Mouse (Mus musculus) lung, adult 2 months (tissue): Measurements from ENCODE around the gene Eva1c. TPM values are rescaled to one million over a fixed set of nuclear protein-coding genes. Genes with fewer than 3 reads are reported as not detected.

Experiments
- DNase-seq: peaks from one replicate; pipeline ENCODE4 v3.0.0; 2022
- H3K4me1 ChIP-seq: fragments of 200-500 bp; 2 replicates; pipeline ENCODE4 v1.6.1; 2011; ENCODE audit warnings: low read length; ENCODE audit not compliant: control insufficient read depth, insufficient read depth
- H3K4me3 ChIP-seq: fragments of 200-500 bp; replicated peaks from 2 replicates; pipeline ENCODE3; 2011; ENCODE audit warnings: low read depth, mild to moderate bottlenecking, control low read depth, low read length; ENCODE audit errors: extremely low read depth
- CTCF ChIP-seq: fragments of 200-500 bp; IDR thresholded peaks from 2 replicates; pipeline ENCODE4 v1.5.1; 2011; ENCODE audit warnings: mild to moderate bottlenecking, low read length, control low read depth; ENCODE audit not compliant: insufficient read depth
- POLR2A ChIP-seq: fragments of 200-500 bp; IDR thresholded peaks from 2 replicates; pipeline ENCODE4 v1.6.1; 2011; ENCODE audit warnings: low read depth, mild to moderate bottlenecking, control low read depth, low read length, borderline replicate concordance; ENCODE audit errors: extremely low read depth
- WGBS: fragments of 180-500 bp; shearing (Covaris S2); methylation state at CpG from one replicate; pipeline ENCODE4 v1.1.7; 2018; 5-methylcytosine and 5-hydroxymethylcytosine counted together
- polyA plus RNA-seq: library from polyadenylated mRNA; depleted of rRNA; stranded (reverse); fragments of >200 nt; gene quantifications from 2 replicates; pipeline ENCODE4 v1.2.3, GENCODE M21; 2012; rRNA removed

Eva1c gene
- 8.9 and 14.2 TPM in 2 replicates for polyA plus RNA-seq

DNA sequence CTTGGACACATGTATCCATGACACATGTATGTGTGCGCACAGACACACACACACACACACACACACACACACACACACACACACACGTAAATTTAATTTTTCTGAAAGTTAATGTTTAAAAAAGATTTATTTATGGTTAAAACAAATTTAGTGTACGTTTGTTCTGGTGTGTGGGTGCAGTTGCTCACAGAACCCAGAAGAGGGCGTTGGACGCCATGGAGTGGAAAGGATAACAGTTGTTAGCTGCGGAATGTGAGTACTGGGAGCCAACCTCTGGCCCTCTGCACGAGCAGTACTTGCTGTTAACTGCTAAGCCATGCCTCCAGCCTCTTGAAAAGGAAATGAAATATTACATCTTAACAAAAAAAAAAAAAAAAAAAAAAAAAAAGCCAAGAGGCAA is at the start of gene Eva1c:
Gene Eva1c, plus strand, starts transcription at position 263 of the 400 bp plus-strand sequence.
- WGBS = 65% methylated on average over 7 of the region's 7 CpGs
- no peak within 1 kb of the TSS for H3K4me3 ChIP-seq
- no peaks in the 10 kb centered on the region for H3K4me1 ChIP-seq
- DNase-seq = no peak
- no peak for TF ChIP-seq POLR2A
- 0 out of 2 replicates have a peak, but pooled peaks have one; percentile 24 for TF ChIP-seq CTCF

DNA sequence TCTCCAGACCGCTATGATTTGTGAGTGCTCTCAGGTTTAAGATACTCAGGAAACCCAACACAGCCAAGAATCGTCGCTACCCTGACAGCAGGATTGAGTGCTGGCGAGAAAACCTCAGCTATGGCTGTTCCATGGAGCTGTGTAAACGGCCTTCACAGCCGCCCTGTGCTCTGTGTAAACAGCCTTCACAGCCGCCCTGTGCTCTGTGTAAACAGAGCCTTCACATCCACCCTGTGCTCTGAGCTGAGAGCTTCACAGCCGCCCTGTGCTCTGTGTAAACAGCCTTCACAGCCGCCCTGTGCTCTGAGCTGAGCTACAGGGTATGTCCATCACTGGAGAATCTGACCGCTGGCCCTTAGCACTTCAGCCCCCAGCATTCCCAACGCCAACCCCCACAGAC is 46.7 kb upstream of the Eva1c start:
- Histone ChIP-seq H3K4me1 (no peaks in the 10 kb centered on the region), H3K4me3 (no peak overlapping the region)
- 48% methylated on average over 11 of the region's 11 CpGs for WGBS
- TF ChIP-seq POLR2A (no peak), CTCF (no peak)
- DNase-seq = no peak

DNA sequence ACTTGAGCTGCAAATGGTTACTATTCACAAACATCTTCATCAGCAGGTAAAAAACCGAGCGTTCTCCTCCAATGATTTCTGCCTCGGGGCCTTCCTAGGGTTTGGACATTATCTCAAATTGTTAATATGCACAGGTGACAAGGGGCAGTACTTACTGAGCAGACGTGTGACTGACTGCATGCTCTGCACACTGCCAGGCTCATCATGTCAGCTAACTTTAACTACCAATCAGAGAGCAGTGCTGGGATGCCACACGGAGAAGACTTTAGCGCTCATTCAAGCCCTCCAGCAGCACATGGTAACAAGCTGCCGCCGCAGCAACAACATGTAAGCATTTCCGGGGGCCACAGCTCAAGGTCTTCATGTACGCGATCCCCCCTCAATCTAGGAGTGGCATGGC is 43.2 kb upstream of the Eva1c start:
- DNase-seq = no peak
- Histone ChIP-seq H3K4me3 (no peak overlapping the region), H3K4me1 (no peaks in the 10 kb centered on the region)
- 88% methylated on average over 11 of the region's 11 CpGs for WGBS
- TF ChIP-seq POLR2A = no peak
- TF ChIP-seq CTCF = no peak

DNA sequence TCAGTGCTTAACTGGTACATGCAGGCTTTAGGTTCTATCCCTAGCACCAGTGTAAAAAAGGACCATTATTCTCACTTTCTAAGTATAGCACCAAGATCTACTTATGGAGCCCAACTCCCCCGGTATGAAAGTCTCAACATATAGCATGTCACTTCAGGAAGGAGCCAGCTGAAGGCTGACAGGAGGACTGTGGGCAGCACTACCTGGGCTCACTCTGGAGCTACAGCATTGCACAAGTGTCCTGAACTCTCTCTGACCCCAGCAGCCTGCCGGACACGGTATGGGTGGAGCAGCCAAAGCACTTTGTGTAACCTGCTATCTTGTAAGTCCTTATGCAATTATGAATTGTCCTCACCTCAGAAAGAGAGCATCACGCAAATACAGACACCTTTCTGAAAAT is 41.3 kb upstream of the Eva1c start:
- WGBS = 59% methylated on average over 4 of the region's 4 CpGs
- H3K4me1 ChIP-seq = no peaks in the 10 kb centered on the region
- H3K4me3 ChIP-seq = no peak overlapping the region
- DNase-seq = peak; percentile 9
- TF ChIP-seq CTCF (no peak), POLR2A (no peak)

DNA sequence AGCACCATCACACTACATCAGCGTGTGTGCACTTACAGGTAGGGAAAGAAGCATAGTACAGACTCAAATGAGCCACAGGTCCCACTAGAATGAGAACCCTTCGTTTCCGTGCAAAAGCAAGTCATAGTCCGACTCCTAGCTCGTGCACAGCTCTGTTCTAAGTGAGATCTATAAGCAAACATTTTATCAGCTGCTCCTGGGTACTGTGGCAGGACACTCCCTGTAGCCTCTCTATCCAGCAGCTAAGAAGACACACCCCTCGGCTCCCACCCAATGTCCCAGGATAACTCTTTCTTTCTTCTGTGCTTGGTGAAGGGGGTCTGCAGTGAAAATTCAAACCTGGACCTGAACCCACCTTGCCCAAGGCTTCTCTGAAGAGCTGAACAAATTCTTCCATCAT is 37.9 kb upstream of the Eva1c start:
- 94% methylated on average over 6 of the region's 6 CpGs for WGBS
- Histone ChIP-seq H3K4me3 (no peak overlapping the region), H3K4me1 (no peaks in the 10 kb centered on the region)
- no peak for DNase-seq
- TF ChIP-seq CTCF = no peak
- no peak for TF ChIP-seq POLR2A

DNA sequence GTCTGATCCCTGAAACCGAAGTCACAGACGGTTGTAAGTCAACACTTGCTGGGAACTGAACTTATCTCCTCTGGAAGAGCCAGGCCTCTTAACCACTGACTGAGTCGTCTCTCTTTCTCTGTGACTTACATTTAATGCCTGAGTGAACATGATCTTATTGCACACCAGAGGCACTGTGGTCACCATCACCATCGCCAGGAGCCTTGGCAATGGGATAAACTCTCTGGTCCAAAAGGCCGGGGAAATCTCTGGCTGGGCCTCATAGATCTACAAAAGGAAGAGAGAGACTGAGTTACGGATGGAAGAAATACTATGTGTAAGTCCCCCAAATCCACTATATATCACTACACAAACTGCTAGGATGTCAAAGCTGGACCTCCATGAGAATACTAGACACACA is 35.6 kb upstream of the Eva1c start:
- TF ChIP-seq CTCF (no peak), POLR2A (no peak)
- Histone ChIP-seq H3K4me1 (no peaks in the 10 kb centered on the region), H3K4me3 (no peak overlapping the region)
- 86% methylated on average over 6 of the region's 6 CpGs for WGBS
- DNase-seq = no peak

DNA sequence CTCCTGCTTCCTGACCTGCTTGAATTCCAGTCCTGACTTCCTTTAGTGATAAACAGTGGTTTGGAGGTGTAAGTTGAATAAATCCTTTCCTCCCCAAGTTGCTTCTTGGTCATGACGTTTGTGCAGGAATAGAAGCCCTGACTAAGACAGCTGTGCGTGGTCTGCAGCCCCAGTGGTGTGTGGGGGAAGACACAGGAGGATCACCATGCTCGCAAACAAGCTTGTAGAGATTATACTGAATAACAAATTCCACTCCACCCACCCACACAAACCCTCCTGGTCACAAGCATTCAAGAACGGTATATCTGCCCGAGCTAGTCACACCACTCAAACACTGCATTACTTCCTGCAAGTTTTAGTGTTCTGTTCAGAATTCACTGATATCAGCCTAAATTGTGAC is 34.5 kb upstream of the Eva1c start:
- H3K4me1 ChIP-seq = no peaks in the 10 kb centered on the region
- no peak for TF ChIP-seq CTCF
- TF ChIP-seq POLR2A = no peak
- no peak overlapping the region for H3K4me3 ChIP-seq
- WGBS = 75% methylated on average over 5 of the region's 5 CpGs
- DNase-seq = no peak

DNA sequence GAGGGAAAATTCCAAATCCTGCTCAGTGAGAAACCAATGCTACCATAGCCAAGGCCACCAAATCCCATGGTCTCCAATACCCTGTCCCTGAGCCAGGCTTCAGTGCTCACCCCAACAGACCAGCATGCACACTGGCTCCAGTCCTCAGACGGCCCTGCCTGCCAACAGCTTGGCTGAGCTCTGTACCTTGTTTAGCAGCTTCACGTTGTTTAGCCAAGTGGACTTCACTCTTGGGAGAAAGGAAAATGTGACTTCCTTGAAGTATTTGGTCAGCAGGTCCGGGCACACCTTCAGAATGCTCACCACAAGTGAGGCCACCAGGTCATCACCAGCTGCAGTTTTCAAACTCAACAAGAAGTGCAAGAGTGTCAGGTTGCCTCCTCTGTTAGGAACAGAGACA is 34.0 kb upstream of the Eva1c start:
- DNase-seq = no peak
- H3K4me1 ChIP-seq = no peaks in the 10 kb centered on the region
- 75% methylated on average over 3 of the region's 3 CpGs for WGBS
- TF ChIP-seq POLR2A (no peak), CTCF (no peak)
- H3K4me3 ChIP-seq = no peak overlapping the region

DNA sequence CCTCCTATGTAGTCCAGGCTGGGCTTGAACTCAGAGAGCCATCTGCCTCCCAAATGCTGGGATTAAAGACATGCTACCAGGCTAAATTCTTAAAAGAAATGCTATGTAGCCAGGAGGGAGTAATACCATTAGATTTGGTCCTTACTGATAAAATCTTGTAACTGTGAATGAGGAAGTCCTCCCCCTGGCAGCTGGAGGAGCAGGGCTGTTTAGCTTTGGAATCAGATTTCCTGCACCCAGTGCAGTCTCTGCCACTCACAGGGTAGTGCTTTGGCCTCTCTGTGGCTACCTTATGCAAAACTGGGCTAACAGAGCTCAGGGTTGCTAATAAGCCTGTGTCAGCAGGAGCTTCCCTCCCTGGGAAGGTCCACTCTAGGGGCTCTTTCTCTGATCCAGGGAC is 31.8 kb upstream of the Eva1c start:
- Histone ChIP-seq H3K4me3 (no peak overlapping the region), H3K4me1 (no peaks in the 10 kb centered on the region)
- no peak for TF ChIP-seq CTCF
- TF ChIP-seq POLR2A = no peak
- DNase-seq = no peak

DNA sequence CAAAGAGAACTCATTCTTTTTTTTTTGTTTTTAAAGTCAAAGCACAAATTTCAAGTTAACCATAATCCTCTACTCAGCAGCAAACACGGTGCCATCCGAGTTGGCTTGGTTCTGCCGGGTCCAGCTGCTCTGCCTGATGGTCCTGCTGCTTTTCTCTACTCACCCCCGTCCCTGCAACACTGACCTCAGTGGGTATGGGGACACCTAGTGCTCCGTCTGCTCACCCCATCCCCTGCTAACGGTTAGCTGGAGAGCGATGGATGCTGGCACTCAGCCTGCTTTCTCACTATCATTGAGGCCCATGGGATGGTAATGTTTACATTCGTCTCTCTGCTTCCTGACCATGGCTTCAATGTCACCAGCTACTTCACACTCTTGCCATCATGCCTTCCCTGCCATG is 28.1 kb upstream of the Eva1c start:
- Histone ChIP-seq H3K4me1 (no peaks in the 10 kb centered on the region), H3K4me3 (no peak overlapping the region)
- TF ChIP-seq POLR2A = no peak
- WGBS = 70% methylated on average over 8 of the region's 8 CpGs
- DNase-seq = no peak

DNA sequence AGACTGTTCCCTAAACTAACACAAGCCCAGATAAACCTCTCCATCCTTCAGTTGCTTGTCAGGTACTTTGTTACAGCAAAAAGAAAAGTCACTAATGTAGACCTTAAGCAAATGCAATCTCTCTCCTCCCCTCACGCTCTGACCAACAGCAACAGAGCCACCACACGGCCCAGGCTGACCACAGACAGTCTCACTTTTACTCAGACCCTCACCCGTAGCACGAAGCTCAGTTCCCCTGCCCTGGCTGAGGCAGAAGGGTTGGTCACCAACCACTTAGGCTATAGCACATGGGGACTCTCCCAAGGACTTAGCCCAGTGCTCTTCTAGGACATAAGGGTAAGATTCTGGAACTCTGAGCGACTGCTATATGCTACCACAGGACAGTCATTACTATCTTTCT is 27.7 kb upstream of the Eva1c start:
- Histone ChIP-seq H3K4me3 (no peak overlapping the region), H3K4me1 (no peaks in the 10 kb centered on the region)
- 84% methylated on average over 5 of the region's 5 CpGs for WGBS
- TF ChIP-seq CTCF = no peak
- no peak for TF ChIP-seq POLR2A
- DNase-seq = no peak
